Comparison of ENCODE assay signal across 22 mouse cellular contexts in genomic region chr3:41179037-41179880, GRCm38 (mm10).
DNase-seq lines count a peak whose midpoint lies in the region; ATAC-seq and TF ChIP-seq lines count a peak whose summit lies in the region.
"Had no signal": no experiment of that assay in that cellular context is flagged by ENCODE, and none has a peak within 500 bp of the region (broad histone marks: within the 10 kb centered on the region; RNA-seq: fewer than 3 reads in every experiment).

No protein-coding gene starts in this region.

- 38% methylated on average over 4 of the region's 4 CpGs for WGBS in liver, embryonic 15.5 days (ENCODE audit: insufficient replicate concordance)
- 70% methylated on average over 4 of the region's 4 CpGs for WGBS in intestine, postnatal 0 days
- 83% methylated on average over 4 of the region's 4 CpGs for WGBS in forebrain, embryonic 10.5 days
- WGBS in hindbrain, embryonic 11.5 days, result 80% methylated on average over 4 of the region's 4 CpGs

- no peak for TF ChIP-seq CTCF in MEL (IDR thresholded peaks at IDR 0.05 in 2 of 3, conservative IDR thresholded peaks at IDR 0.05 in 1 of 3; ENCODE audit: control insufficient read depth in 1 of 3, insufficient read depth in 1 of 3, low read depth in 2 of 3, low read length in 3 of 3, poor library complexity in 1 of 3, severe bottlenecking in 1 of 3)
- TF ChIP-seq CTCF in intestine, postnatal 0 days (IDR thresholded peaks at IDR 0.05; ENCODE audit: low read depth), result no peak

- H3K9me3 ChIP-seq in MEL (replicated peaks; ENCODE audit: insufficient read depth, low read length), result no peaks in the 10 kb centered on the region
- H3K9me3 ChIP-seq in liver, embryonic 15.5 days (replicated peaks), result no peaks in the 10 kb centered on the region
- H3K9me3 ChIP-seq in intestine, postnatal 0 days (ENCODE audit: control insufficient read depth), result no peaks in the 10 kb centered on the region
- H3K9me3 ChIP-seq in forebrain, embryonic 10.5 days, result no peaks in the 10 kb centered on the region
- H3K9me3 ChIP-seq in hindbrain, embryonic 11.5 days (ENCODE audit: control insufficient read depth, low read length), result no peaks in the 10 kb centered on the region
- H3K9me3 ChIP-seq: embryonic facial prominence, embryonic 15.5 days; heart, embryonic 12.5 days; hindbrain, embryonic 15.5 days; intestine, embryonic 15.5 days had no signal

- no peaks in the 10 kb centered on the region for H3K79me2 ChIP-seq in MEL (ENCODE audit: control insufficient read depth, insufficient read depth, low read length, poor library complexity)

- H3K9ac ChIP-seq in MEL (ENCODE audit: control insufficient read depth, low read depth, low read length, poor library complexity, severe bottlenecking), result no peak overlapping the region
- H3K9ac ChIP-seq in liver, embryonic 15.5 days, result no peak overlapping the region
- no peak overlapping the region for H3K9ac ChIP-seq in intestine, postnatal 0 days (ENCODE audit: low read depth, low read length)
- no peak overlapping the region for H3K9ac ChIP-seq in hindbrain, embryonic 11.5 days (ENCODE audit: low read depth, low read length)
- H3K9ac ChIP-seq: embryonic facial prominence, embryonic 15.5 days; heart, embryonic 12.5 days; hindbrain, embryonic 15.5 days; intestine, embryonic 15.5 days had no signal

- no peak overlapping the region for H3K4me3 ChIP-seq in MEL (ENCODE audit: control insufficient read depth in 1 of 2, insufficient read depth in 1 of 2, low read depth in 2 of 2, low read length in 2 of 2)
- H3K4me3 ChIP-seq in liver, embryonic 15.5 days (replicated peaks), result no peak overlapping the region
- no peak overlapping the region for H3K4me3 ChIP-seq in intestine, postnatal 0 days (ENCODE audit: low read depth, low read length)
- no peak overlapping the region for H3K4me3 ChIP-seq in forebrain, embryonic 10.5 days
- no peak overlapping the region for H3K4me3 ChIP-seq in hindbrain, embryonic 11.5 days (ENCODE audit: low read depth, low read length)
- H3K4me3 ChIP-seq: embryonic facial prominence, embryonic 15.5 days; heart, embryonic 12.5 days; hindbrain, embryonic 15.5 days; intestine, embryonic 15.5 days had no signal

- H3K27ac ChIP-seq in MEL (ENCODE audit: control insufficient read depth, low read depth, low read length), result no peak overlapping the region
- H3K27ac ChIP-seq in liver, embryonic 15.5 days (replicated peaks), result peak overlapping the region; percentile 77
- H3K27ac ChIP-seq in intestine, postnatal 0 days (ENCODE audit: low read depth, low read length), result no peak overlapping the region
- H3K27ac ChIP-seq in forebrain, embryonic 10.5 days, result no peak overlapping the region
- no peak overlapping the region for H3K27ac ChIP-seq in hindbrain, embryonic 11.5 days (ENCODE audit: low read depth, low read length)
- H3K27ac ChIP-seq: embryonic facial prominence, embryonic 15.5 days; hindbrain, embryonic 15.5 days; intestine, embryonic 15.5 days had no signal

- peak in 1 of 2 experiments; percentile 5; a peak in 1 of 4 replicates for TF ChIP-seq EP300 in MEL (IDR thresholded peaks at IDR 0.05; ENCODE audit: low read depth in 1 of 2, low read length in 2 of 2)

- DNase-seq in 416B (ENCODE audit: low read depth) (peak; percentile 52), MEL (ENCODE audit: low read depth, low spot score) (peak; percentile 56)
- no peak for DNase-seq in forebrain, embryonic 10.5 days (ENCODE audit: extremely low spot score, low spot score)
- no peak for DNase-seq in hindbrain, embryonic 11.5 days (ENCODE audit: low spot score)
- DNase-seq: adrenal gland, adult 8-10 months; cerebellum, adult 11-12 months; cerebellum, postnatal 25 days; gastrocnemius, postnatal 14 days; heart, postnatal 14 days; midbrain, embryonic 14.5 days; spleen, adult 18-20 months; thymus, postnatal 14 days had no signal

- TF ChIP-seq RAD21 in MEL (IDR thresholded peaks at IDR 0.05; ENCODE audit: low read depth, low read length), result no peak

- ATAC-seq in granulocyte monocyte progenitor cell, adult 5-6 weeks (replicated peaks; ENCODE audit: poor library complexity, severe bottlenecking), result peak; percentile 82
- ATAC-seq in liver, embryonic 15.5 days (ENCODE audit: insufficient read depth), result peak; percentile 86
- ATAC-seq in intestine, postnatal 0 days, result no peak
- no peak for ATAC-seq in hindbrain, embryonic 11.5 days (ENCODE audit: low FRiP score)
- ATAC-seq: forebrain, embryonic 14.5 days; intestine, embryonic 15.5 days; lung, postnatal 0 days; Patski had no signal

- peaks cover 0 to 5% of the 10 kb centered on the region in 2 experiments; a peak in 1 of 4 replicates for H3K36me3 ChIP-seq in MEL (ENCODE audit: control insufficient read depth in 1 of 2, insufficient read depth in 2 of 2, low read length in 2 of 2)
- no peaks in the 10 kb centered on the region for H3K36me3 ChIP-seq in liver, embryonic 15.5 days (replicated peaks)
- H3K36me3 ChIP-seq in intestine, postnatal 0 days (ENCODE audit: control insufficient read depth, insufficient read depth), result no peaks in the 10 kb centered on the region
- H3K36me3 ChIP-seq in forebrain, embryonic 10.5 days (replicated peaks), result no peaks in the 10 kb centered on the region
- no peaks in the 10 kb centered on the region for H3K36me3 ChIP-seq in hindbrain, embryonic 11.5 days (ENCODE audit: control insufficient read depth, insufficient read depth, low read length)
- H3K36me3 ChIP-seq: embryonic facial prominence, embryonic 15.5 days; heart, embryonic 12.5 days; hindbrain, embryonic 15.5 days; intestine, embryonic 15.5 days had no signal

- no peak for TF ChIP-seq POLR2A in MEL (IDR thresholded peaks at IDR 0.05; ENCODE audit: control insufficient read depth in 1 of 2, insufficient read depth in 1 of 2, low read depth in 1 of 2, low read length in 2 of 2, poor library complexity in 1 of 2)

- peaks cover 0 to 18% of the 10 kb centered on the region in 2 experiments; a peak in 2 of 4 replicates for H3K4me1 ChIP-seq in MEL (ENCODE audit: control insufficient read depth in 1 of 2, insufficient read depth in 2 of 2, low read length in 2 of 2)
- H3K4me1 ChIP-seq in liver, embryonic 15.5 days (replicated peaks), result peaks cover 34% of the 10 kb centered on the region
- H3K4me1 ChIP-seq in intestine, postnatal 0 days (replicated peaks; ENCODE audit: control insufficient read depth, insufficient read depth, low read length), result no peaks in the 10 kb centered on the region; the same call in 1 of the 2 replicates
- 0 out of 2 replicates have a peak, but pooled peaks cover 6% of the 10 kb centered on the region for H3K4me1 ChIP-seq in forebrain, embryonic 10.5 days
- H3K4me1 ChIP-seq in hindbrain, embryonic 11.5 days (replicated peaks; ENCODE audit: control insufficient read depth, insufficient read depth, low read length), result no peaks in the 10 kb centered on the region

- peak overlapping the region; percentile 57 for H3K4me2 ChIP-seq in liver, embryonic 15.5 days
- H3K4me2 ChIP-seq in intestine, postnatal 0 days (replicated peaks; ENCODE audit: low read depth), result no peak overlapping the region
- no peak overlapping the region for H3K4me2 ChIP-seq in hindbrain, embryonic 11.5 days (replicated peaks; ENCODE audit: low read depth, low read length)
- H3K4me2 ChIP-seq: embryonic facial prominence, embryonic 15.5 days; heart, embryonic 12.5 days; hindbrain, embryonic 15.5 days; intestine, embryonic 15.5 days had no signal

- no peaks in the 10 kb centered on the region for H3K27me3 ChIP-seq in MEL (ENCODE audit: control insufficient read depth in 1 of 2, insufficient read depth in 2 of 2, low read length in 2 of 2)
- peaks cover 12% of the 10 kb centered on the region for H3K27me3 ChIP-seq in liver, embryonic 15.5 days
- H3K27me3 ChIP-seq in intestine, postnatal 0 days (replicated peaks; ENCODE audit: control insufficient read depth, insufficient read depth, low read length), result no peaks in the 10 kb centered on the region
- H3K27me3 ChIP-seq in forebrain, embryonic 10.5 days (ENCODE audit: poor library complexity, severe bottlenecking), result no peaks in the 10 kb centered on the region
- H3K27me3 ChIP-seq in hindbrain, embryonic 11.5 days (ENCODE audit: control insufficient read depth, insufficient read depth, low read length), result no peaks in the 10 kb centered on the region
- H3K27me3 ChIP-seq: embryonic facial prominence, embryonic 15.5 days; heart, embryonic 12.5 days; hindbrain, embryonic 15.5 days; intestine, embryonic 15.5 days; Patski had no signal

TF ChIP-seq in MEL, 35 proteins besides CTCF, POLR2A, EP300 and RAD21:
- TF ChIP-seq ZNF384 (IDR thresholded peaks at IDR 0.05; ENCODE audit: low read depth, low read length) (no peak), CHD2 (IDR thresholded peaks at IDR 0.05; ENCODE audit: low read length) (no peak), SIN3A (IDR thresholded peaks at IDR 0.05; ENCODE audit: low read length) (no peak), MAX (IDR thresholded peaks at IDR 0.05; ENCODE audit: low read length) (no peak), NELFE (IDR thresholded peaks at IDR 0.05; ENCODE audit: low read depth, low read length) (no peak), MYC (IDR thresholded peaks at IDR 0.05; ENCODE audit: low read depth, low read length) (no peak), USF1 (IDR thresholded peaks at IDR 0.05; ENCODE audit: low read depth, low read length) (no peak), JUND (IDR thresholded peaks at IDR 0.05; ENCODE audit: low read depth, low read length) (no peak), ELF1 (IDR thresholded peaks at IDR 0.05; ENCODE audit: low read depth, low read length) (no peak), GABPA (IDR thresholded peaks at IDR 0.05; ENCODE audit: low read depth, low read length) (no peak), POLR2AphosphoS2 (IDR thresholded peaks at IDR 0.05; ENCODE audit: low read length) (no peak), CHD1 (IDR thresholded peaks at IDR 0.05; ENCODE audit: low read depth, low read length) (no peak), ZKSCAN1 (IDR thresholded peaks at IDR 0.05; ENCODE audit: low read depth, low read length) (no peak), TCF12 (IDR thresholded peaks at IDR 0.05; ENCODE audit: low read depth, low read length) (0 out of 2 replicates have a peak, but pooled peaks have one; percentile 29), NRF1 (IDR thresholded peaks at IDR 0.05; ENCODE audit: insufficient read depth, low read depth, low read length, poor library complexity, severe bottlenecking) (no peak), TAL1 (IDR thresholded peaks at IDR 0.05; ENCODE audit: low read length) (peak; percentile 45), UBTF (IDR thresholded peaks at IDR 0.05; ENCODE audit: borderline replicate concordance, insufficient read depth, low read depth, low read length) (no peak), ETS1 (IDR thresholded peaks at IDR 0.05; ENCODE audit: low read depth, low read length) (peak; percentile 42; the same call in 1 of the 2 replicates)

Comparison
In these comparisons a context has a peak if more than half of its experiments do, and no peak if none do; other contexts are left out.
1. DNase-seq: peak in 416B (single experiment) and MEL (single experiment); none in forebrain, embryonic 10.5 days (single experiment) and hindbrain, embryonic 11.5 days (single experiment).
2. ATAC-seq: peak in granulocyte monocyte progenitor cell, adult 5-6 weeks (single experiment) and liver, embryonic 15.5 days (single experiment); none in intestine, postnatal 0 days (single experiment) and hindbrain, embryonic 11.5 days (single experiment).